In genomic region chr7:109142564-109142963, GRCm38 (mm10) we compare ENCODE assay signal across 12 mouse cellular contexts. TPM values are rescaled to one million over a fixed set of nuclear protein-coding genes. Genes with fewer than 3 reads are reported as not detected.
DNase-seq lines count a peak whose midpoint lies in the region; ATAC-seq lines count a peak whose summit lies in the region.
"Had no signal": no experiment of that assay in that cellular context is flagged by ENCODE, and none has a peak within 500 bp of the region (broad histone marks: within the 10 kb centered on the region; RNA-seq: fewer than 3 reads in every experiment).

No protein-coding gene starts in this region.

- no peak overlapping the region for H3K9ac ChIP-seq in limb, embryonic 12.5 days (replicated peaks)
- no peak overlapping the region for H3K9ac ChIP-seq in forebrain, embryonic 16.5 days (replicated peaks; ENCODE audit: low read depth, low read length)
- H3K9ac ChIP-seq in midbrain, embryonic 15.5 days, result no peak overlapping the region
- H3K9ac ChIP-seq: heart, embryonic 13.5 days; intestine, embryonic 15.5 days; limb, embryonic 13.5 days had no signal

- no peak overlapping the region for H3K4me3 ChIP-seq in limb, embryonic 12.5 days (replicated peaks)
- no peak overlapping the region for H3K4me3 ChIP-seq in limb, embryonic 10.5 days
- no peak overlapping the region for H3K4me3 ChIP-seq in forebrain, embryonic 16.5 days (replicated peaks; ENCODE audit: low read length)
- no peak overlapping the region for H3K4me3 ChIP-seq in midbrain, embryonic 15.5 days
- H3K4me3 ChIP-seq: erythroblast, embryonic 14.5 days; heart, embryonic 13.5 days; intestine, embryonic 15.5 days; limb, embryonic 13.5 days had no signal

- 41% methylated on average over 2 of the region's 2 CpGs for WGBS in limb, embryonic 12.5 days
- WGBS in limb, embryonic 10.5 days, result 71% methylated on average over 2 of the region's 2 CpGs
- 22% methylated on average over 2 of the region's 2 CpGs for WGBS in forebrain, embryonic 16.5 days
- WGBS in midbrain, embryonic 15.5 days, result 43% methylated on average over 2 of the region's 2 CpGs

- H3K4me2 ChIP-seq in limb, embryonic 12.5 days, result no peak overlapping the region
- H3K4me2 ChIP-seq in forebrain, embryonic 16.5 days (ENCODE audit: low read length), result no peak overlapping the region
- no peak overlapping the region for H3K4me2 ChIP-seq in midbrain, embryonic 15.5 days
- H3K4me2 ChIP-seq: heart, embryonic 13.5 days; intestine, embryonic 15.5 days; limb, embryonic 13.5 days had no signal

- ATAC-seq in limb, embryonic 12.5 days (ENCODE audit: insufficient number of reproducible peaks, insufficient read depth, low FRiP score, low TSS enrichment, low read depth), result no peak; the same call in 1 of the 2 replicates
- peak; percentile 49 for ATAC-seq in forebrain, embryonic 16.5 days
- no peak for ATAC-seq in midbrain, embryonic 15.5 days (replicated peaks)
- ATAC-seq: intestine, embryonic 15.5 days had no signal

- 0 out of 2 replicates have a peak overlapping the region, but pooled peaks have one; percentile 35 for H3K27ac ChIP-seq in limb, embryonic 12.5 days
- H3K27ac ChIP-seq in limb, embryonic 10.5 days, result no peak overlapping the region
- H3K27ac ChIP-seq in forebrain, embryonic 16.5 days (ENCODE audit: low read length), result no peak overlapping the region
- H3K27ac ChIP-seq in midbrain, embryonic 15.5 days, result peak overlapping the region; percentile 53; the same call in 1 of the 2 replicates
- H3K27ac ChIP-seq: heart, embryonic 13.5 days; intestine, embryonic 15.5 days; stomach, postnatal 0 days had no signal

- DNase-seq in limb, embryonic 10.5 days (ENCODE audit: low spot score), result no peak
- DNase-seq in adrenal gland, postnatal 25 days, result peak; percentile 66
- DNase-seq in T-cell, adult 2 months (ENCODE audit: low spot score), result no peak
- no peak for DNase-seq in cerebellum, adult 8-10 months

- no peaks in the 10 kb centered on the region for H3K27me3 ChIP-seq in limb, embryonic 12.5 days
- peaks cover 14% of the 10 kb centered on the region; the same call in 1 of the 2 replicates for H3K27me3 ChIP-seq in limb, embryonic 10.5 days (ENCODE audit: low read depth, poor library complexity, severe bottlenecking)
- H3K27me3 ChIP-seq in forebrain, embryonic 16.5 days (replicated peaks; ENCODE audit: control insufficient read depth, insufficient read depth, low read length), result 0 out of 2 replicates have a peak, but pooled peaks cover 5% of the 10 kb centered on the region
- H3K27me3 ChIP-seq in midbrain, embryonic 15.5 days (replicated peaks), result no peaks in the 10 kb centered on the region
- H3K27me3 ChIP-seq: intestine, embryonic 15.5 days had no signal

- H3K4me1 ChIP-seq in limb, embryonic 12.5 days (replicated peaks), result peaks cover 39% of the 10 kb centered on the region
- peaks cover 42% of the 10 kb centered on the region for H3K4me1 ChIP-seq in limb, embryonic 10.5 days
- peaks cover 41% of the 10 kb centered on the region for H3K4me1 ChIP-seq in forebrain, embryonic 16.5 days (replicated peaks; ENCODE audit: control insufficient read depth, insufficient read depth, low read length)
- peaks cover 44% of the 10 kb centered on the region for H3K4me1 ChIP-seq in midbrain, embryonic 15.5 days
- H3K4me1 ChIP-seq: heart, embryonic 13.5 days; intestine, embryonic 15.5 days had no signal

- no peaks in the 10 kb centered on the region for H3K9me3 ChIP-seq in limb, embryonic 12.5 days
- no peaks in the 10 kb centered on the region for H3K9me3 ChIP-seq in limb, embryonic 10.5 days (replicated peaks)
- H3K9me3 ChIP-seq in forebrain, embryonic 16.5 days (ENCODE audit: control insufficient read depth, low read length), result no peaks in the 10 kb centered on the region
- no peaks in the 10 kb centered on the region for H3K9me3 ChIP-seq in midbrain, embryonic 15.5 days
- H3K9me3 ChIP-seq: heart, embryonic 13.5 days; intestine, embryonic 15.5 days; limb, embryonic 13.5 days had no signal

- H3K36me3 ChIP-seq in limb, embryonic 12.5 days, result no peaks in the 10 kb centered on the region
- peaks cover 44% of the 10 kb centered on the region for H3K36me3 ChIP-seq in limb, embryonic 10.5 days
- H3K36me3 ChIP-seq in forebrain, embryonic 16.5 days (ENCODE audit: control insufficient read depth, insufficient read depth), result 0 out of 2 replicates have a peak, but pooled peaks cover 3% of the 10 kb centered on the region
- no peaks in the 10 kb centered on the region for H3K36me3 ChIP-seq in midbrain, embryonic 15.5 days (replicated peaks)
- H3K36me3 ChIP-seq: heart, embryonic 13.5 days; intestine, embryonic 15.5 days; limb, embryonic 13.5 days had no signal

RNA-seq across cellular contexts. Expression of gene Lmo1, which starts 32.4 kb away (rescaled TPM):
- polyA plus RNA-seq in limb, embryonic 12.5 days (2016; fragmentation: Nextera tagmentation; extraction: Ambion mirVana), result 13.6 and 15.1 TPM in 2 replicates
- polyA plus RNA-seq in limb, embryonic 10.5 days (2016; fragmentation: Nextera tagmentation; extraction: Ambion mirVana), result 46.7 and 74.5 TPM in 2 replicates
- 4.6 and 6.0 TPM in 2 replicates for total RNA-seq in adrenal gland, postnatal 25 days (2021)
- polyA plus RNA-seq in forebrain, embryonic 16.5 days (2015; fragmentation: Nextera tagmentation; extraction: Ambion mirVana), result 64.2 and 82.2 TPM in 2 replicates
- 153 and 155 TPM in 2 replicates for polyA plus RNA-seq in midbrain, embryonic 15.5 days (2015; fragmentation: Nextera tagmentation; extraction: Ambion mirVana)
- polyA plus RNA-seq: erythroblast, embryonic 14.5 days had no signal

RNA-seq across cellular contexts. Expression of gene Ric3, which starts 59.4 kb away (rescaled TPM):
- polyA plus RNA-seq in limb, embryonic 12.5 days (2016; fragmentation: Nextera tagmentation; extraction: Ambion mirVana), result 4.2 and 4.7 TPM in 2 replicates
- 4.6 and 5.8 TPM in 2 replicates for polyA plus RNA-seq in limb, embryonic 10.5 days (2016; fragmentation: Nextera tagmentation; extraction: Ambion mirVana)
- 31.9 and 37.8 TPM in 2 replicates for total RNA-seq in adrenal gland, postnatal 25 days (2021)
- 31.9 and 34.6 TPM in 2 replicates for polyA plus RNA-seq in forebrain, embryonic 16.5 days (2015; fragmentation: Nextera tagmentation; extraction: Ambion mirVana)
- 35.1 and 39.1 TPM in 2 replicates for polyA plus RNA-seq in midbrain, embryonic 15.5 days (2015; fragmentation: Nextera tagmentation; extraction: Ambion mirVana)

Comparison
In these comparisons a context has a peak if more than half of its experiments do, and no peak if none do; other contexts are left out.
1. H3K27ac ChIP-seq: peak in limb, embryonic 12.5 days (single experiment) and midbrain, embryonic 15.5 days (single experiment); none in limb, embryonic 10.5 days (single experiment) and forebrain, embryonic 16.5 days (single experiment).